Mouse (Mus musculus): ENCODE results near the gene Adam17. TPM values are rescaled to one million over a fixed set of nuclear protein-coding genes. Genes with fewer than 3 reads are reported as not detected.

Gene Adam17
- total RNA-seq, 2 experiments from 2014 or later, result 15.3 to 21.5 TPM

- intact Hi-C loops (cut with DNase I), result no loop called here
- DNase-seq (ENCODE audit: low spot score in 2 of 2), result no peak
Observed at GRCm38 (mm10) chr12:21320317-21320716, 53.1 kb downstream of the Adam17 start.

DNA sequence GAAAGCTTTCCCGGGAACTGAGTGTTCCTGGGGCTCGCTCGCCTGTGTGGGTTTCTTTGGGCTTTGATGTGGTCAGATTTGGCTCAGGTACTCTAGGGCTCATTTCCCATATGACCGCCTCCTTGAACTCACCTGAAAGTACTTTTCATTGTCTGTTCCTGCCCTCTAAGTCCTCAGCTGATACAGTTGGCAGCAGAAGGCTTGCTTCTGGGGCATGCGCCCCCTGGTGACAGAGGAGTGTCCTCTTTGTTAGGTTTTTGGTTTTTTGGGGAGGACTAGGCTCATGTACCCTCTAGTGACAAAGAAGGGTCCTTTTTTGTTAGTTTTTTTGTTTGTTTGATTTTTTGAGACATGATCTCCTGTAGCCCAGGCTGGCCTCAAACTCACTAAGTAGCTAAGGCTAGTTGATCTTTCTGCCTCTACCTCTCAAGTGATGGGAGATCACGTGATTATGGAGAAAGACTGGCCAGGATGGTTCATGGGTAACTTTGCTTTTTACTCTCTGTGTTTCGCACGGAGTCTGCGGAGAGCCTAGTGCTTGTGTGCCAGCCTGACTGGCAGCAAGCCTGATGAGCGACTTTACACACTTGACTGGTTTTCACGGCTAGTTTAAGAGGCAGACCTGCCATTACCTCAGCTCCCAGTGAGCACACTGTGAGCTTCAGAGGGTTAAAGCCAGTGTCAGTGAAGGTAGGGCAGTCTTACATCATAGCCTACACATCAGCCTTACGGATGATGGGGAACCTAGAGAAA, 55.1 kb downstream of the Adam17 start:
- intact Hi-C loops (cut with DNase I), result loop anchor here (10.0 kb wide), 1 partner anchor 394 kb away; no protein-coding TSS in a partner anchor
- DNase-seq (ENCODE audit: low spot score in 2 of 2), result peak; percentile 29 to 47

- intact Hi-C loops (cut with DNase I), result loop anchor here (2.0 to 10.0 kb wide), 2 partner anchors 30 to 392 kb away; partner anchors contain the start of gene Itgb1bp1
- DNase-seq (ENCODE audit: low spot score in 2 of 2), result no peak
Observed at GRCm38 (mm10) chr12:21316869-21317265, 56.6 kb downstream of the Adam17 start.

DNA sequence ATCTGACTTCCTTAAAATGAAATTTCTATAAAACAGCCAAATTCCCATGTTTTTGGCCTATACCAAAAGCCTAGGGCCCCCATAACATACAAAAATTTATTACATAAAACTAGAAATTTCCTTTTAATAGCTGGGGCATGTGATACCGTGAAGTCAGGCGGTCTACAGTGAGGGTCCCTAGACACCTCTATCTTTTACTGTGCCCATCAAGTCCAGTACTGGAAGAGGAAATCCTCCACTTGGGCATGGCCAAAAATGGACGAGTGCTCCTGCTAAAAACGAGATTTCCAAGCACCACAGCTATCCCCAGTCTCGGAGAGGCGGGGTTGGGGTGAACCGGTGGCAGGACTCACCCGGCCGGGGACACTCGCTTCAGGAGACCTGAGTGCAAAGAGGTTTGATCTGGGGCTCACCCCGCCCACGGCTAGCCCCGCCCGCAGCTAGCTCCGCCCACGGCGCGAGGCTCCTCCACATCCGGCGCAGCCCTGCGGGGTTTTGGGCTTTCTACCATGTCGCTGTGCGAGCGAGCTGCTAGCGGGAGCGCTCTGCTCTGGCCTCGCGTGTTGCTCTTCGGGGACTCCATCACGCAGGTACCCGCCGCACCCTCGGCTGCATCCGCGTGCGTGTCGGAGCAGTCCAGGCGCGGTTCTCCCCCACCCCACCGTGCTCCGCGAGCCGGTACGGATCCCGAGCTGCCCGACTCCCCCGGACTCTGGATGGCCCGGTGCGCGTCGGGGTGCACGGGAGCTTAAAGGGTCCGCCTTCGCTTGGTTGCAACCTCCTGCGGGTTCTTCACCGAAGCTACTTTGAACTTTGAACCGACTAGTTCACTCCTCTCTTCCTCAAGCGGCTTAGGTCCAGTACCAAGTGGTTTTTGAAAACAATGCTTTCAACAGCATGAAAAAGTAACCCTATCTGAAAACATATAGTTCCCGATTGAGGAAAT, 57.2 kb downstream of the Adam17 start, which contains the start of gene Iah1:
Iah1 (plus strand) TSS at position 467 of the 946 bp plus-strand sequence.
- intact Hi-C loops (cut with DNase I), result loop anchor here (2.0 to 10.0 kb wide), 2 partner anchors 29 to 391 kb away; partner anchors contain the start of gene Itgb1bp1
- DNase-seq (ENCODE audit: low spot score in 2 of 2), result peak; percentile 76 to 79

DNA sequence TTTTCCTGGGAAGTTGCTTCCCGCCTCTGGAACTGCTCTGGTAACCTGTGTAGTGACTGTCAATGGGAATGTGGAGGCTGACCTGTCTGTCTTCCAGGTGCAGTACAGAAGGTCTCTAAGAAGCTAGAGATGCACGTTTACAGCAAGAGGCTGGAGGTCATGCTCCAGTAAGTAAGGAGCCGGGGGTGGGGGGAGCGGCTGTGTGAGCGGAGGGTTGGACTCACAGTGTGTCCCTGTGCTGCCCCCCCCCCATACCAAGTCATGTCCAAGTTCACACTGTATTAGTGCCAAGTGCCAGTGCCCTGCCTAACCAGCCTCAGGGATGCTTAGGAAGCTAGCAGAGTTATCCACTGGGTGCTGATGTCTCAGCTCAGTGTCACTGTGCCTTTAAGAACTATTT, 61.2 kb downstream of the Adam17 start:
- intact Hi-C loops (cut with DNase I), result loop anchor here (10.0 kb wide), 1 partner anchor 387 kb away; no protein-coding TSS in a partner anchor
- no peak for DNase-seq (ENCODE audit: low spot score in 2 of 2)

DNA sequence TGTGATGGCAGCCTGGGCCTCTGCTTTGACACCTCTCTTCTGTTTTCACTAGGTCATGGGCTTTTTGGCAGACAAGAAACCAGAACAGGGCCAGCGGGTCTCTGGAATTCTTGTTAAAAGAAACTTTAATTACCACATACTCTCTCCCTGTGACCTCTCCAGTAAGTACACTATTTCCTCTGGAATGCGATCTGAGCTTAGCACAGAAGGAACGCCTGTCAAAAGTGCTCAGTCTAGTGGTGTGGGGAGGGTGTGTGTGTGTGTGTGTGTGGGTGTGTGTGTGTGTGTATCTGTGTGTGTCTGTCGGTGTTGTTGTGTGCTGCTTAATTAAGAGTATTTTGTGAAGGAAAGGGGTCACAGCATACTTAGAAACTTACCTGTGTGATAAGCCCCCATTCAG, 66.7 kb downstream of the Adam17 start:
- intact Hi-C loops (cut with DNase I), result no loop called here
- DNase-seq (ENCODE audit: low spot score in 2 of 2), result no peak

GRCm38 (mm10) chr12:21305741-21306140, 67.7 kb downstream of the Adam17 start:
- intact Hi-C loops (cut with DNase I), result no loop called here
- no peak for DNase-seq (ENCODE audit: low spot score in 2 of 2)

DNA sequence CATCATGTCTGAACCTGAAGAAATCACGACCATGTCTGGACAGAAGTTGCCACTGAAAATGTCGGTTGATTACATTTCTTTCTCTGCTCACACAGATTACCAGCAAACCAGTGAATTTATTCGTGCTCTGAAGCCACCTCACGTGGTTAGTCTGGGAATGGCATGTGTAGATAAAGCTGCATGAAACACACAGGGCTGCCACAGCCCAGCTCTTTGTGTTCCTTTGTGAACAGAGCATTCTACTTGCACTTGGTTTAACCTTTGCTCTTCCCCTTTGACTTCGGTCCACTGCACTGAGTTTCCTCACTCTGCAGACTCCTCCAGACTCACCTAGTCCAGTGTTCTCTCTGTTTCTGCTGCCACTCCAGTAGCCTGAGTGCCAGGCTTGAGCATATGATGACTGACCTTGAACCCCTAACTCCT, 71.1 kb downstream of the Adam17 start:
- intact Hi-C loops (cut with DNase I), result no loop called here
- no peak for DNase-seq (ENCODE audit: low spot score in 2 of 2)

DNA sequence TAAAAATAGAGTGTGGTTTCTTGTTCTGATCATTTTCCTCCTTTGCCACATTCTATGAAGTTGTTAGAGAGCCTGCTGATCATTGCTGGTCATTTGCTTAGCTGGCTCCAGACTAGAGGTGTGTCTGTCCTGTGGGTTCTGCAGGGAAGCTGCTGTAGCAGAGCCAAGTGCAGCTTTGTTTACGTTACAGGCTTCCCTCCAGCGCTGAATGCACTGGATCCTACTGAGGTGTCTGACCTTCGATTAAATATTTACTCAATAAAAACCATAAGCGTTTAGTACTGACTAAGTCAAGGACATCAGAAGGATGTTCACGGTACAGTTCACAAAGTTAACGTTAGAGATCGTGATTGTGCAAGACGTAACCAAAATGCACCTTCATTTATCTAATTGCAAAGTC, 71.5 kb downstream of the Adam17 start:
- DNase-seq (ENCODE audit: low spot score in 2 of 2), result no peak
- intact Hi-C loops (cut with DNase I), result no loop called here

GRCm38 (mm10) chr12:21301324-21301723, 72.1 kb downstream of the Adam17 start:
- no peak for DNase-seq (ENCODE audit: low spot score in 2 of 2)
- intact Hi-C loops (cut with DNase I), result no loop called here

DNA sequence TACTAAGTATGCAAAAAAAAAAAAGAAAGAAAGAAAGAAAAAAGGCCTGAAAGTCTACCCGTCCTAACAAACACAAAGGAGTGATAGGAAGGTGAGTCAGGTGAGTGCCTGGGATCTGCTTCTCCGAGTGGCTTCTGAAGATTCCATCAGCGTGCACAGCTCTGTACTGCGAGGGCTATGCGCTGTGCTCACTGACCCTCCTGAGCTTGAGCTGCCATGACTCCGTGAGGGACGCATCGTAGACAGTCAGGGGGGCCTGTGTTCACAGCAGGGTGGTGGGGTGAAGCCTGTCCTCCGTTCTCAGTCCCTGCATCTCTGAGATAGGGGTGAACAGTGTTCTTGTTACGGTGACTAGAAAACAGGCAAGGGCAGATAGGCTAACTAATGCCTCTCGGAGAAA, 74.6 kb downstream of the Adam17 start:
- intact Hi-C loops (cut with DNase I), result no loop called here
- DNase-seq (ENCODE audit: low spot score in 2 of 2), result no peak

GRCm38 (mm10) chr12:21289651-21290050, 83.8 kb downstream of the Adam17 start:
- intact Hi-C loops (cut with DNase I), result loop anchor here (10.0 kb wide), 1 partner anchor 175 kb away; no protein-coding TSS in a partner anchor
- DNase-seq (ENCODE audit: low spot score in 2 of 2), result no peak

DNA sequence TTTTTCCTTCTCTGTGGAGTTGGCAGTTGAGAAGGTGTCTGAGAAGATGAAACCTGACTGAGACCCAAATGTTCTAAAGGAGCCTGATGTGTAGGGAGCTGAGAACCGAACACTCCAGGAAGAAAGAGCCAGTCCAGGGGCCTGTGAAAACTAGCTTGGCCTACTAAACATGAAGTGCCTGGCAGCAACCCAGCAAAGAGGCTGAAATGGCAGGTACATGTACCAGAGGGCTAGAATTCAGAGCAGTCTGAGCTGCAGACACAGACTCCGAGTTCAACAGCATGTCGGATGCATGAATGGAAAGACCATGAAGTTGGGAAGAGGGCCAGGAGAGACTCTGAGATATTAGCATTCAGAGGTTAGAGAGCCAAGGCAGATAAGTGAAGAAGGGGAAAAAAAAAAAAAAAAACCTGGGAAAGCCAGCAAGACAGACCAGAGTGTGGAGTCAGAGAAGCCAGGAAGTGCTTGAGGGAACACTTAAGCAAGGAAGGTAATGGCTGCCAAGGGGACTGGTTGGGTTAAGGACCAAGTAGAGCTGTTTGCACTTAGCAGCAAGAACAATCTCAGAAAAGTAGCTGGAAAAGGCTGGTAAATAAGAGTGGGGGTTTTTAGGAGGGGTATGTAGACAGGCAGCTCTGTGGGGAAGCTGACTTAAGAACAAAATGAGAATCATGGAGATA, 84.6 kb downstream of the Adam17 start:
- intact Hi-C loops (cut with DNase I), result loop anchor here (10.0 kb wide), 1 partner anchor 174 kb away; no protein-coding TSS in a partner anchor

GRCm38 (mm10) chr12:21286712-21287650, 86.5 kb downstream of the Adam17 start:
- intact Hi-C loops (cut with DNase I), result loop anchor here (2.0 to 10.0 kb wide), 2 partner anchors 30 to 172 kb away; partner anchors contain the start of gene Iah1
- DNase-seq (ENCODE audit: low spot score in 2 of 2), result no peak

More for the DNA sequence above, 84.6 kb downstream of the Adam17 start:
- DNase-seq (ENCODE audit: low spot score in 2 of 2), result no peak

DNA sequence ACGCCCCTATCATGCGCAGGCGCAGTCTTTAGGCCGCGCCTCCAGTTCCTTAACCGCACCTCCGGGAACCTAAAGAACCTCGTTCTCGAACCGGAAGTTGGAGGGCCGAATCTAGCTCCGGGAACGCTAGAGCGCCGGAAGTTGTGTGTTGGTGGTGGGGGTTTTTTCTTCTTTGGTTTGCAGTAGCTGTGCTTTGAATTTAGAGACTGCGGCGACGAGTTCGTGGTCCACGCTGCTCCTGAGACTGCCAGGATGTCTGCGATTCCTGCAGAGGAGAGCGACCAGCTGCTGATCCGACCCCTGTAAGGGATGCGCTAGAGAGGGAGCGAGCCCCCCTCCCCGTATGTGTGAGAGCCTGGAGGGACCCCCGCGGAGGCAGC, 87.2 kb downstream of the Adam17 start, which contains the start of gene Itgb1bp1:
Itgb1bp1 (minus strand) TSS at position 42 of the 380 bp plus-strand sequence.
- intact Hi-C loops (cut with DNase I), result loop anchor here (2.0 to 10.0 kb wide), 2 partner anchors 31 to 171 kb away; partner anchors contain the start of gene Iah1
- peak; percentile 99 for DNase-seq (ENCODE audit: low spot score in 2 of 2)

- no peak for DNase-seq (ENCODE audit: low spot score in 2 of 2)
Observed at GRCm38 (mm10) chr12:21285508-21286242, 87.8 kb downstream of the Adam17 start.

GRCm38 (mm10) chr12:21284761-21285441, 88.5 kb downstream of the Adam17 start, which contains the start of gene Cpsf3:
TSS of gene Cpsf3 (plus strand) at chr12:21285391.
- DNase-seq (ENCODE audit: low spot score in 2 of 2), result no peak
- intact Hi-C loops (cut with DNase I), result loop anchor here (10.0 kb wide), 1 partner anchor 170 kb away; no protein-coding TSS in a partner anchor

More at GRCm38 (mm10) chr12:21285508-21286242, 87.8 kb downstream of the Adam17 start:
- intact Hi-C loops (cut with DNase I), result loop anchor here (2.0 to 10.0 kb wide), 2 partner anchors 31 to 171 kb away; partner anchors contain the start of gene Iah1
